Mouse (Mus musculus) spleen, embryonic (tissue): ENCODE measurements around the gene Sh3rf3.

Experiments
- CTCF ChIA-PET: fragments of 350-600 bp; sonication (Branson Sonifier 250); formaldehyde crosslinking; loops from one replicate; lab custom pipeline; 2022; lab: Charles Lee

The Sh3rf3 gene

DNA sequence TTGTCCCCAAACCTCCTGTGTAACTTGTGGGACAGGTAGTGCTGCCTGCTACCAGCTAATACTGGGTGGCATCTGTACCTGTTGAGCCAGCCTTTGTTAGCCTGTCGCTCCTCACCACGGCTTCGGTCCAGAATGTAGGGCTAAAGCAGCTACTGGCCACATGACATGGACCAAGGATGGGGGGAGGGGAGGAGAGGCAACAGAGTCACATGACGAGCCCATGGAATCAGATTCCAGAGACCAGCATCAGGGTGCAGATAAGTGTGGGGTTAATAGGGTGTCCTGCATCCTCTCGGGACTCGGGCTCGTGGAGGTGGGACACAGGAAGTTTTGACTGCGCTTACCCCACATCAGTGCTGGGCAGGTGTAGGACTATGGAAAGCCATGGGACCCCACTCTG, 292.7 kb downstream of the Sh3rf3 start:
- CTCF ChIA-PET: no interaction called here

DNA sequence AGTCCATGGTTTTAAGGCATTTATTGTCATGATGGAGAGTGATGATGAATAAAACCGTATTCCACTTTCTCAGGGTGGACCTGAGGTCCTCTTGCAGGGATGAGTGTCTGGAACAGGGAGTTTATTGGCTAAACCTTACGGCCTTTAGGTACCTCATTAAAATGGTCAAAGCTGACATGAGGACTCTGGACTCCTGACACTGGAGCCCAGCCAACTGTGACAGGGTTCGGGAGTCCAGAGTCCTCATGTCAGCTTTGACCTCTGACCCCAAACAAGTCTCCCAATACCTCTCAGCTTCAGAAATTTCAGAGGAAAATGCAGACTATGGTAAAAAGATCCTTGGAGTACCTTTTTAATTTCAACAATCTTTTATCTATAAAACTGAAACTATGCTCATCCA, 293.5 kb downstream of the Sh3rf3 start:
- CTCF ChIA-PET: no interaction called here

GRCm38 (mm10) chr10:59109015-59109414, 295.9 kb downstream of the Sh3rf3 start:
- CTCF ChIA-PET: interaction anchor here (0.5 kb wide), 1 partner anchor 1615 kb away, joined by 6 read pairs; no protein-coding TSS in a partner anchor

DNA sequence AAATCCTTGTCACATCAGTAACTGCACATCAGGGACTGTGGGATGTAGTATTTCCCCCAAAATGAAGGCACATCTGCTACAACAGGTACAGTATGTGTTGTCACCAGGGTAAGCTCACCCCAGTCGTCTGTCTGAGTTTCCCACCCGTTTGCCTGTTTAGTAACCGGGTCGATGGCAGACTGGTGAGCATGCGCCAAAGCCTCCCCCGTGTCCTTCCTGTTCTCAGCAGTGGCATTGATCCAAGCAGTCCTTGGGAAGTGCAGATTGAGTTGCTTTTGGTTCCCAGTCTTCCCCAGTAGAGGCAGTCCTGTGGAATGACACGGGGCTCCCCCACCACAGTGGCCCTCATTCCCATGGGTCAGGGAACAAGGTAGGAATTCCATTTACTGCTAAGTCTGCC, 297.2 kb downstream of the Sh3rf3 start:
- CTCF ChIA-PET: no interaction called here

GRCm38 (mm10) chr10:59112755-59113154, 299.6 kb downstream of the Sh3rf3 start:
- CTCF ChIA-PET: no interaction called here

DNA sequence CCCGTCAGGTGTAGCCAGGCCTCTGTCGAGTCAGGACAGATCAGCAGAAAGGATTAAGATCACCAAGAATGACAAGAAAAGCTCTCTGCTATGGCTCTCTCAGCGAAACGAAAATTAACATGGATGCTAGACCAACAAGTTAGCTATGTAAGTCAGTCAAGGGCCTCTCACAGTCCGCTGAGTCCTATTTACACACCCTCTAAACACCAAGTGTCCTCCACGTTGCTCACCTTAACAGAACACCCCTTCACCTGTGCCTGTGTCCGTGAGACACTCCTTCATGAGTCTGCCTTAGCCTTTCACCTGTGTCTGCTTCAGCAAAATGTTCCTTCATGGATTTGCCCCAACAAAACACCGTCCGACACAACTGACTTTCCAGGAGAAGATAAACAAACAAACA, 300.2 kb downstream of the Sh3rf3 start:
- CTCF ChIA-PET: no interaction called here

GRCm38 (mm10) chr10:59114535-59115291, 301.6 kb downstream of the Sh3rf3 start:
- CTCF ChIA-PET: no interaction called here

DNA sequence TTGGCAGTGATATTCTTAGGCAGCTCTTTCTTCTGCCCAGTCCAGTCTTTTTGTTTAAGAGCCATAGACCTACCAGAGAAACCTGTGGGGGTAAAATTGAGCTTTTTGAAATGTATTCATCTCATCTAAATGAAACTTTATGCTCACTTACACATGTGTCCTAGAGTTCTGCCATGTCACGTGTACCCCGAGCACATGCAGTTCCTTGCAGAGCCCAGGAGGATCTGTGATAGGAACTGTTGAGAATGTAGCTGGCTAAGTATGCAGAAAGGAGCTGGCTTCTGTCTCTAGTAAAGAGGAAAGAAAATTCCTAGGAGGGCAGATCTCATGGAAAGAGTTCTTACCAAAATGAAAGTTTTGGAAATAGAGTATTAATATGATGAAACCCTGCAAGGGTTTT, 302.5 kb downstream of the Sh3rf3 start:
- CTCF ChIA-PET: no interaction called here

DNA sequence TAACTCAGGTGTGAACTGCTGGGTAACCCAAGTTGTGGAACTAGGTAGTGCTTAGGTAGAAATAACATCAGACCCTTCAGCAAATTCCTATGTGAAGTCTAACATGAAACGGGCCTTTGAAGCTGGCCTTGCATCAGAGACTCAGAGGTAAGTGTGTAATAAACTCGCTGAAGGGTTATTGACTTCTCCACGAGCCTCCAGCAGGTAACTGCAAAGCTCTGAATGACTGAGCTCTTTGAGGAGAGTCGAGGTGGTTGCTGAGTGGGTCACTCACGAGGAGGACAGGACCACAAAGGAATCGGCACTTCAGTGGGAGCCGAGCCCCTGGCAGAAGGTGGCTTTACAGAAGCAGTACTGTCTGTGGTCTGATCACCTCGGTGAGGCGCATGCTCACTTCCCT, 303.2 kb downstream of the Sh3rf3 start:
- CTCF ChIA-PET: no interaction called here

DNA sequence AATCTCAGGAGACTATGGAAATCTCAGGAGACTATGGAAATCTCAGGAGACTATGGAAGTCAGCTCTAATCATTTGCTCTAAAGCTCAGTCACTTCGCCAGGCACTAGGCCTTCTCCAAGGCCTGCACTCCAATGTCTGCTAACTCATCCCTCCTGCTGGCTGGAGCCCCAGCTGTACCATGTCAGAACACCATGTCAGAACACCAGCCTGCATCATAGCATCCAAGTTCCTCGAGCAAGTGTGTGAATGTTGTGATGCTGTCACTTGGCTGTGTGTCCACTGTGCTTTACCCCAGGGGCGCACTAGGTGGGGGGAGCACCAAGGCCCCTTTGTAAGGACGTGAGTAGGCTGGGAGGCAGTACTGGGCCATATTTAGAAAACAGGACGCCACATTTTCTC, 304.4 kb downstream of the Sh3rf3 start:
- CTCF ChIA-PET: no interaction called here

- CTCF ChIA-PET: no interaction called here
Observed at GRCm38 (mm10) chr10:59119001-59119400, 305.8 kb downstream of the Sh3rf3 start.

DNA sequence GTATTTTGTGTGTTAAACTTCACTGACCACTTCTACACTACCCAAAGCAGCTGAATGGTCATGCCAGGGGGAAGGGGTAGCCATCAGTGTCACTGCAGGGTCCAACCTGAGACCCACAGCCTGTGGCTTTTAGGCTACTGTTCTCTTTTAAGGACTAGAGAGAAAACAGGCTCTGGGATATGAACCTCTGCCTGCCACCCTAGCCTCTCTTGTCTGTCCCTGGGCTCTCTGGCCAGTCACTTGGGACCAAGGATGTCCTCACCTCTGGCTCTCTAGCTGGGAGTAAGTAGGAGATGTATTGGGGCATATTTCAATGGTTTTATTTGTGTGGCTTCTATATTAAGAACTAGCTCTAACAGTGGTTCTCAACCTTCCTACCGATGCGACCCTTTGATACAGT, 306.7 kb downstream of the Sh3rf3 start:
- CTCF ChIA-PET: no interaction called here

- CTCF ChIA-PET: interaction anchor here (0.5 to 0.6 kb wide), 2 partner anchors 308 to 432 kb away, joined by 4 to 5 read pairs; no protein-coding TSS in a partner anchor
Observed at GRCm38 (mm10) chr10:59125497-59125896, 312.3 kb downstream of the Sh3rf3 start.

DNA sequence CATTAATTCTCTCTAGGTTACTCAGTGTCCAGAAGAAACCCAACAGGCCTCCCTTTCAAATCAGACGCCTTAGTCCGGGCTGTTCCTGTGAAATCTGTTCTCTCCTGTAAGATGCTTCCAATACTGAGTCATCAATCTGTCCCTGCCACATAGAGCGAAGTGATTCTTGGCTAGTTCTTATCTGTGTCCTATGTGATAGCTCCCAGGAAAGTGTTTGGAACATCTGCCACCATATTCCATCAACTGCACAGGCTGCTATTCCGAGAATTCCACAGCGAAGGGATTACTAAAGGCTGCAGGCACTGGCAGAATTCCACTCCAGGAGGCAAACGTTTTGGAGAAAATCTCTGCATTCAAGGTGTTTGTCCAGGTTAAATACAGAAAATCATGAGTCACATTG, 314.5 kb downstream of the Sh3rf3 start:
- CTCF ChIA-PET: no interaction called here

DNA sequence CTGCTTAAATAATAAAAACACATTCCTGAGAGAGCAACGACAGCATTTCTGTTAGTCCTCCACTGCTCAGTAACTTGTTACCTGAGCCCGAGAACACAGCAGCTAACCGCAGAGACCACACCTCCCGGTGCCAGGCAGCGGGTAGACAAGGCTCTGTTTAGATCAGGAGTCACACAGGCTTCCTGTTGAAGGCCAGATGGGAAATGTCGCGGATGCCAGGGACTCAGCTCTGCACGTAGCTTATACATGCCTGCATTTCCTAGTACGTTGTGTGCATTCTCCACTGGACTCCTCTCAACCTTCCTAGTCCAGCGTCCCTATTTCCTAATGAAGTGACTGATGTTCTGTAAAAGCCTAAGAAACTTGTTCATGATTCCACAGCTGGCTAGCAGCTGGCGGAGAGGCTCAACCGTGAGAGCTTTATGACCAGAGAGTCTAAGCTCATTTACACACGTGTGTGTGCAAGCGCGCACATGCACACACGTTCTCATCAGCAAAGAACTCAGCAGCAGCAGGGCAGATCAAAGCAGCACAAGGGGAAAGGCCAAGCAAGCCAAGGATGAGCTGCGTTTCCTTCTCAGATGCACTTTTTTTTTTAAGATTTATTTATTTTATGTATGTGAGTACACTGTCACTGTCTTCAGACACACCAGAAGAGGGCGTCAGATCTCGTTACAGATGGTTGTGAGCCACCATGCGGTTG, 318.9 kb downstream of the Sh3rf3 start:
- CTCF ChIA-PET: no interaction called here

DNA sequence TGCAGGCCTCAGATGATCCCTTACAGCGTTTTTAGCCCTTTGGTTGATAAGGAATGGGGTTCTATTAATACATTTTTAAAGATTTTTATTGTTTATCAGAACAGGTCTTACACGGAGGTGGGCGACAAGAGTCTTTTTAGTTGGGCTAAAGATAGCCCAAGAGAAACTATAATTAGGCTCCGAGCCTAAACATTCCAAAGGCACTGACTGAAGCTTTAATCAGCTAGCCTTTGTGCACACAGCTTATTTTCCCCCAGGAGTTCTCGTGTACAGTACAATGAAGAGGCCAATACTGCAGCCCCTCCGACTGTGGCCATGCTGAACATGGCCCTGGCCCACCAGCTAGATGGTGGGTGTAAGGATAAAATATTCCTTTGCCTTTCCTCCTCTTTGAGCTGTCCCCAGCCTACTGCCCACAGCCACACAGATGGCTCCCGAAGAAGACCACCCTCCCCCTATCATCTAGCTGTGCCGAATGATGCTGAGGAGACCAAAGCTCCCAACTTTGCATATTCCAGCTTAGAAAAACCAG, 320.4 kb downstream of the Sh3rf3 start:
- CTCF ChIA-PET: no interaction called here

- CTCF ChIA-PET: no interaction called here
Observed at GRCm38 (mm10) chr10:59149956-59150383, 336.8 kb downstream of the Sh3rf3 start.

DNA sequence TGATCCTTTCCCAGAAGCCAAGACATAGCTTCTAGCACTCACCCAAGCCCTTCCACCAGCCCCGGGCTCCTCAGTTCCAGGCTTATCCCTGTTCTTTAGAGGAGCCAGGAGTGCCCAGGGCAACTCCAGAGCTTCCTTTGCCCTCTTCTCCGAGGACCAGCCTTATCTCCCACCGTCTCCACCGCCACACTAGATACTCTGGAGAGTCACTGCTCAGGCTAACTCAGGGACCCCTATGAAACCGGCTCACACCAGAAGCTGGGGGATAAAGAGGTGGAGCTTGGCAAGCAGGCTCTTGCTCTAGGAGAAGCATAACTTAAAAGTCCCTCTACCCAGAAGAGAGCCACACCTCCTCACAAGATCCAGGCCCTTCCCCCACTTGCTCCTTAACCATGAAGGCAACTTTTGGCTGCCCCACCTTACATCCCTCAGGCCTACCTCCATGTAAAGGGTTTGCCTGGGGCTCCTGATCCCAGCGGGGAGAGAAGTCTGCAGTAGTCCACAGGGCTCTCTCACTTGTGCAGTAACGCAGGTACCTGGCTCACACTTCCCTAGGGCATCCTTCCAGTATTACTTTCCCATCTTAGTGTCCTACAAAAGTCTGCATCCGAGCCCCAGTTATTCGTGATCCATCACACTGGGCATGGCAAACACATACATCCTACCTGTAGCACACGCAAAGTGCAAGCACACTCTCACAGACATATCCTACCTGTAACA, 337.9 kb downstream of the Sh3rf3 start:
- CTCF ChIA-PET: no interaction called here

GRCm38 (mm10) chr10:59152544-59153081, 339.5 kb downstream of the Sh3rf3 start:
- CTCF ChIA-PET: no interaction called here

GRCm38 (mm10) chr10:59158627-59159026, 345.5 kb downstream of the Sh3rf3 start:
- CTCF ChIA-PET: no interaction called here

- CTCF ChIA-PET: no interaction called here
Observed at GRCm38 (mm10) chr10:59162185-59162897, 349.2 kb downstream of the Sh3rf3 start.
